Mouse (Mus musculus): ENCODE measurements around the gene Arhgap25. TPM values are rescaled to one million over a fixed set of nuclear protein-coding genes. Genes with fewer than 3 reads are reported as not detected.

Gene Arhgap25
- total RNA-seq, 2 experiments from 2014 or later, result 4.4 to 4.6 TPM

- DNase-seq (ENCODE audit: low spot score in 2 of 2), result no peak
Observed at GRCm38 (mm10) chr6:87451771-87452170, 81.3 kb downstream of the Arhgap25 start.

GRCm38 (mm10) chr6:87451016-87451415 is 82.0 kb downstream of the Arhgap25 start:
- DNase-seq (ENCODE audit: low spot score in 2 of 2), result no peak

GRCm38 (mm10) chr6:87449534-87449933 is 83.5 kb downstream of the Arhgap25 start:
- DNase-seq (ENCODE audit: low spot score in 2 of 2), result no peak

- DNase-seq (ENCODE audit: low spot score in 2 of 2), result no peak
Observed at GRCm38 (mm10) chr6:87447217-87447616, 85.8 kb downstream of the Arhgap25 start.

- no peak for DNase-seq (ENCODE audit: low spot score in 2 of 2)
Observed at GRCm38 (mm10) chr6:87445222-87445621, 87.8 kb downstream of the Arhgap25 start.

GRCm38 (mm10) chr6:87443253-87443652 is 89.8 kb downstream of the Arhgap25 start:
- DNase-seq (ENCODE audit: low spot score in 2 of 2), result no peak

GRCm38 (mm10) chr6:87436745-87437144 is 96.3 kb downstream of the Arhgap25 start:
- no peak for DNase-seq (ENCODE audit: low spot score in 2 of 2)

GRCm38 (mm10) chr6:87435791-87436190 is 97.3 kb downstream of the Arhgap25 start:
- no peak for DNase-seq (ENCODE audit: low spot score in 2 of 2)

GRCm38 (mm10) chr6:87428487-87429044 is 104.5 kb downstream of the Arhgap25 start, which contains the start of gene Bmp10:
Gene Bmp10, plus strand, starts transcription at chr6:87428994.
- DNase-seq (ENCODE audit: low spot score in 2 of 2), result no peak

- DNase-seq (ENCODE audit: low spot score in 2 of 2), result no peak
Observed at GRCm38 (mm10) chr6:87427616-87428015, 105.4 kb downstream of the Arhgap25 start.

GRCm38 (mm10) chr6:87426954-87427353 is 106.1 kb downstream of the Arhgap25 start:
- DNase-seq (ENCODE audit: low spot score in 2 of 2), result no peak

GRCm38 (mm10) chr6:87424037-87424816 is 108.8 kb downstream of the Arhgap25 start:
- DNase-seq (ENCODE audit: low spot score in 2 of 2), result no peak

- DNase-seq (ENCODE audit: low spot score in 2 of 2), result no peak
Observed at GRCm38 (mm10) chr6:87422304-87422703, 110.8 kb downstream of the Arhgap25 start.

GRCm38 (mm10) chr6:87412011-87412410 is 121.0 kb downstream of the Arhgap25 start:
- no peak for DNase-seq (ENCODE audit: low spot score in 2 of 2)

Other genes starting within 250 kb of the Arhgap25 start
- gene Antxr1, start 197.4 kb downstream of the Arhgap25 start, total RNA-seq (2021), result 100 to 1,000 TPM in 1 of 2 experiments, 10 to 100 TPM in 1; 88.0 to 109 TPM
- gene Gkn1, start 182.3 kb downstream of the Arhgap25 start, total RNA-seq (2021), result not detected
- not detected for gene Gkn2, start 159.9 kb downstream of the Arhgap25 start, total RNA-seq (2021)
- 1 to 10 TPM; 1.5 to 3.1 TPM for gene Gkn3, start 144.3 kb downstream of the Arhgap25 start, total RNA-seq (2021)
- gene Bmp10, start 104.3 kb downstream of the Arhgap25 start, total RNA-seq (2021), result not detected
- gene Prokr1, start 57.5 kb upstream of the Arhgap25 start, total RNA-seq (2021), result 1 to 10 TPM; 7.9 to 9.3 TPM
- gene Aplf, start 138.9 kb upstream of the Arhgap25 start, total RNA-seq (2021), result 1 to 10 TPM; 5.2 to 6.0 TPM
- 1 to 10 TPM; 2.7 to 3.4 TPM for gene Efcc1, start 197.6 kb upstream of the Arhgap25 start, total RNA-seq (2021)
- gene Gp9, start 244.8 kb upstream of the Arhgap25 start, total RNA-seq (2021), result under 1 TPM in 1 of 2 experiments, not detected in 1; 0.32 TPM